Mouse (Mus musculus): ENCODE results near the gene Col4a2.

The Col4a2 gene

GRCm38 (mm10) chr8:11498281-11498680 is 185.7 kb downstream of the Col4a2 start:
- DNase-seq = no peak

Data from cerebellum, postnatal 10 days (tissue).